In the genomic region with DNA sequence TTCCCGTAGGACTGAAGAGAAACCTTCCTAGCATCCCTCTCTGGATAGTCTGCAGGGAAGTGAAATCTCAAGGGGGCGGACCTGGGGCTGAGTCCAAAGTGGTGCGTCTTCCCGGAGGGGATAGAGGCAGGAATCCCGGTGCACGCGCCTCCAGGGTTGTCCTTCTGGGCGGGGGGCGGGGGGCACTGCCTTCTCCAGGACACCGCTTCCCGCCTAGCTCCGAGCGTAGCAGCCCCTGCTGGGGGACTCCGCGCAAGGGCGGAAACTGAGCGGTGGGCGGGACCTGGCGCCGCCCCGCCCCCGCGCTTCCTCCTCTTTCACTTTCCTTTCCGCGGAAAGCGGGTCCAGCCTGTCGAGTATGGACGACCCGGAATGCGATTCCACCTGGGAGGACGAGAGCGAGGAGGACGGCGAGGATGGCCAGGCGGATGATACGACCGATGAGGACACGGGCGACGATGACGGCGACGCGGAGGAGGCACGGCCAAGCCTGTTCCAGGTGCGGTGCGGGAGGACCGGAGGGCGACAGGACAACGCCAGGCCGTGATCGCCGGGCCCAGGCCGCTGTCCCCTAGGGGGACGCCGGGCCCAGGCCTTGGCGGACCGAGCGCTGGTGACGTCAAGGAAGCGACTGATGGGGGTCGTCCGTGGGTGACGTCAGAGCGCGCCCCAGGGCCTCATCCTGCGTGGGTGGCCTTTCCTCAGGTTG, we compare ENCODE assay signal across 8 mouse cellular contexts. TPM values are rescaled to one million over a fixed set of nuclear protein-coding genes. Genes with fewer than 3 reads are reported as not detected.
DNase-seq lines count a peak whose midpoint lies in the region; ATAC-seq and TF ChIP-seq lines count a peak whose summit lies in the region.

Ogfr (plus strand) TSS at position 123 of the 709 bp plus-strand sequence.

- peak within 1 kb of the TSS; percentile 85 for H3K4me2 ChIP-seq in embryonic facial prominence, embryonic 13.5 days
- H3K4me2 ChIP-seq in limb, embryonic 11.5 days (ENCODE audit: low read depth, severe bottlenecking) = peak within 1 kb of the TSS; percentile 81
- H3K4me2 ChIP-seq in midbrain, embryonic 13.5 days (replicated peaks) = peak within 1 kb of the TSS; percentile 88

- H3K27ac ChIP-seq in embryonic facial prominence, embryonic 13.5 days = peak within 1 kb of the TSS; percentile 92
- H3K27ac ChIP-seq in heart, adult 2 months = peak within 1 kb of the TSS; percentile 93
- H3K27ac ChIP-seq in kidney, adult 2 months (ENCODE audit: insufficient read depth, low read depth, low read length) = peak within 1 kb of the TSS; percentile 84
- H3K27ac ChIP-seq in limb, embryonic 11.5 days (replicated peaks; ENCODE audit: low read depth, low read length) = peak within 1 kb of the TSS; percentile 86
- H3K27ac ChIP-seq in midbrain, embryonic 13.5 days = peak within 1 kb of the TSS; percentile 93
- H3K27ac ChIP-seq in small intestine, adult 2 months (ENCODE audit: insufficient read depth, low read depth, low read length) = peak within 1 kb of the TSS; percentile 61

- no peaks in the 10 kb centered on the region for H3K9me3 ChIP-seq in embryonic facial prominence, embryonic 13.5 days
- H3K9me3 ChIP-seq in limb, embryonic 11.5 days (ENCODE audit: control insufficient read depth, low read length) = no peaks in the 10 kb centered on the region
- no peaks in the 10 kb centered on the region; the same call in 1 of the 2 replicates for H3K9me3 ChIP-seq in midbrain, embryonic 13.5 days

- peak; percentile 87 for TF ChIP-seq POLR2A in heart, adult 2 months (IDR thresholded peaks at IDR 0.05; ENCODE audit: insufficient read depth, low read depth, low read length)
- TF ChIP-seq POLR2A in kidney, adult 2 months (IDR thresholded peaks at IDR 0.05; ENCODE audit: low read depth, low read length) = peak; percentile 5
- TF ChIP-seq POLR2A in small intestine, adult 2 months (IDR thresholded peaks at IDR 0.05; ENCODE audit: low read depth, low read length) = peak; percentile 59; the same call in 1 of the 2 replicates

- intact Hi-C loops in heart, adult 2 months (cut with DNase I) = no loop called here

- peaks cover 63% of the 10 kb centered on the region for H3K36me3 ChIP-seq in embryonic facial prominence, embryonic 13.5 days
- no peaks in the 10 kb centered on the region; the same call in 1 of the 2 replicates for H3K36me3 ChIP-seq in heart, adult 2 months (ENCODE audit: control insufficient read depth, insufficient read depth, low read length)
- no peaks in the 10 kb centered on the region; the same call in 1 of the 2 replicates for H3K36me3 ChIP-seq in kidney, adult 2 months (ENCODE audit: control insufficient read depth, insufficient read depth, low read length)
- H3K36me3 ChIP-seq in limb, embryonic 11.5 days (ENCODE audit: control insufficient read depth, insufficient read depth, low read length) = peaks cover 14% of the 10 kb centered on the region; the same call in 1 of the 2 replicates
- peaks cover 64% of the 10 kb centered on the region for H3K36me3 ChIP-seq in midbrain, embryonic 13.5 days
- peaks cover 38% of the 10 kb centered on the region for H3K36me3 ChIP-seq in small intestine, adult 2 months (ENCODE audit: control insufficient read depth, insufficient read depth, low read length)

- peaks cover 10% of the 10 kb centered on the region for H3K4me1 ChIP-seq in embryonic facial prominence, embryonic 13.5 days
- H3K4me1 ChIP-seq in heart, adult 2 months (ENCODE audit: control insufficient read depth, insufficient read depth, low read length) = peaks cover 2% of the 10 kb centered on the region; the same call in 1 of the 2 replicates
- no peaks in the 10 kb centered on the region; the same call in 1 of the 2 replicates for H3K4me1 ChIP-seq in kidney, adult 2 months (ENCODE audit: control insufficient read depth, insufficient read depth, low read length)
- H3K4me1 ChIP-seq in limb, embryonic 11.5 days (ENCODE audit: control insufficient read depth, insufficient read depth, low read length) = peaks cover 7% of the 10 kb centered on the region; the same call in 1 of the 2 replicates
- peaks cover 36% of the 10 kb centered on the region for H3K4me1 ChIP-seq in midbrain, embryonic 13.5 days (replicated peaks)
- H3K4me1 ChIP-seq in small intestine, adult 2 months (ENCODE audit: control insufficient read depth, insufficient read depth, insufficient read length, low read length) = peaks cover 10% of the 10 kb centered on the region; the same call in 1 of the 2 replicates

- 0 out of 2 replicates have a peak, but pooled peaks have one; percentile 39 for TF ChIP-seq EP300 in heart, adult 2 months (IDR thresholded peaks at IDR 0.05; ENCODE audit: insufficient read depth, low read depth, low read length)

- DNase-seq in 3134 (ENCODE audit: extremely low read depth, insufficient read length, low spot score) = peak; percentile 93
- DNase-seq in adrenal gland, postnatal 25 days = peak; percentile 85
- peak; percentile 89 for DNase-seq in heart, adult 2 months
- DNase-seq in kidney, adult 2 months = peak; percentile 85
- peak; percentile 90 for DNase-seq in limb, embryonic 11.5 days (ENCODE audit: low spot score)

- peak within 1 kb of the TSS; percentile 79 for H3K4me3 ChIP-seq in embryonic facial prominence, embryonic 13.5 days
- H3K4me3 ChIP-seq in heart, adult 2 months = peak within 1 kb of the TSS; percentile 100
- H3K4me3 ChIP-seq in kidney, adult 2 months (ENCODE audit: insufficient read depth, low read depth, low read length) = peak within 1 kb of the TSS; percentile 78
- peak within 1 kb of the TSS; percentile 93 for H3K4me3 ChIP-seq in limb, embryonic 11.5 days (ENCODE audit: low read depth, low read length)
- peak within 1 kb of the TSS; percentile 87 for H3K4me3 ChIP-seq in midbrain, embryonic 13.5 days (replicated peaks)
- H3K4me3 ChIP-seq in small intestine, adult 2 months (ENCODE audit: low read depth, low read length) = peak within 1 kb of the TSS; percentile 70

- WGBS in embryonic facial prominence, embryonic 13.5 days = under 1% methylated on average over 67 of the region's 67 CpGs
- under 1% methylated on average over 65 of the region's 67 CpGs for WGBS in heart, adult 2 months
- under 1% methylated on average over 67 of the region's 67 CpGs for WGBS in kidney, adult 2 months
- 0% methylated on average over 66 of the region's 67 CpGs for WGBS in limb, embryonic 11.5 days
- under 1% methylated on average over 66 of the region's 67 CpGs for WGBS in midbrain, embryonic 13.5 days
- under 1% methylated on average over 64 of the region's 67 CpGs for WGBS in small intestine, adult 2 months

- peak; percentile 83 for ATAC-seq in embryonic facial prominence, embryonic 13.5 days (ENCODE audit: insufficient number of reproducible peaks, insufficient read depth, low FRiP score, low TSS enrichment, low read depth)
- ATAC-seq in limb, embryonic 11.5 days (ENCODE audit: insufficient number of reproducible peaks, low FRiP score, low TSS enrichment, low read depth) = peak; percentile 91
- ATAC-seq in midbrain, embryonic 13.5 days = peak; percentile 92

- H3K9ac ChIP-seq in embryonic facial prominence, embryonic 13.5 days = peak within 1 kb of the TSS; percentile 91
- H3K9ac ChIP-seq in heart, adult 2 months (ENCODE audit: low read depth, low read length) = peak within 1 kb of the TSS; percentile 100
- peak within 1 kb of the TSS; percentile 90 for H3K9ac ChIP-seq in limb, embryonic 11.5 days (ENCODE audit: low read length)
- peak within 1 kb of the TSS; percentile 94 for H3K9ac ChIP-seq in midbrain, embryonic 13.5 days (replicated peaks)

- no peaks in the 10 kb centered on the region for H3K27me3 ChIP-seq in embryonic facial prominence, embryonic 13.5 days
- no peaks in the 10 kb centered on the region for H3K27me3 ChIP-seq in heart, adult 2 months (ENCODE audit: control insufficient read depth, insufficient read depth, low read length)
- no peaks in the 10 kb centered on the region for H3K27me3 ChIP-seq in kidney, adult 2 months (replicated peaks; ENCODE audit: control insufficient read depth, insufficient read depth, low read length)
- no peaks in the 10 kb centered on the region for H3K27me3 ChIP-seq in limb, embryonic 11.5 days (ENCODE audit: control insufficient read depth, insufficient read depth, low read length)
- H3K27me3 ChIP-seq in midbrain, embryonic 13.5 days = no peaks in the 10 kb centered on the region
- H3K27me3 ChIP-seq in small intestine, adult 2 months (ENCODE audit: control insufficient read depth, insufficient read depth, low read length) = no peaks in the 10 kb centered on the region

- peaks cover 4% of the 10 kb centered on the region; the same call in 1 of the 2 replicates for H3K79me2 ChIP-seq in heart, adult 2 months (replicated peaks; ENCODE audit: control insufficient read depth, insufficient read depth, low read length)

- TF ChIP-seq CTCF in heart, adult 2 months (IDR thresholded peaks at IDR 0.05) = peak; percentile 64
- no peak for TF ChIP-seq CTCF in kidney, adult 2 months (conservative IDR thresholded peaks at IDR 0.05; ENCODE audit: insufficient read depth, insufficient read length, low read depth, low read length)
- TF ChIP-seq CTCF in small intestine, adult 2 months (IDR thresholded peaks at IDR 0.05; ENCODE audit: extremely low read depth, insufficient read length, insufficient replicate concordance, low read depth, low read length) = peak; percentile 22; the same call in 1 of the 2 replicates

RNA-seq across cellular contexts. Expression of gene Ogfr, which starts in this region (rescaled TPM):
- total RNA-seq in adrenal gland, postnatal 25 days (2021) = 44.2 and 53.5 TPM in 2 replicates
- 71.5 and 77.2 TPM in 2 replicates for polyA plus RNA-seq in embryonic facial prominence, embryonic 13.5 days (2015; fragmentation: Nextera tagmentation; extraction: Ambion mirVana)
- total RNA-seq in heart, adult 2 months (2021) = 10 to 100 TPM; 29.7 to 35.3 TPM
- polyA plus RNA-seq in heart, adult 2 months (2012; rRNA removed) = 23.4 and 42.0 TPM in 2 replicates
- polyA plus RNA-seq in kidney, adult 2 months (2012; rRNA removed) = 31.3 and 35.5 TPM in 2 replicates
- 100 and 109 TPM in 2 replicates for polyA plus RNA-seq in limb, embryonic 11.5 days (2014; fragmentation: Nextera tagmentation; extraction: Ambion mirVana)
- polyA plus RNA-seq in midbrain, embryonic 13.5 days (2015; fragmentation: Nextera tagmentation; extraction: Ambion mirVana) = 89.5 and 95.8 TPM in 2 replicates
- 23.3 and 62.6 TPM in 2 replicates for polyA plus RNA-seq in small intestine, adult 2 months (2012; rRNA removed)

Comparison
In these comparisons a context has a peak if more than half of its experiments do, and no peak if none do; other contexts are left out.
1. Peak in every context shown above with its lines: DNase-seq, ATAC-seq, H3K4me3 ChIP-seq and H3K27ac ChIP-seq.
2. POLR2A ChIP-seq: peak in every context shown above with its lines; median percentile 87 in heart, adult 2 months; 59 in small intestine, adult 2 months; 5 in kidney, adult 2 months.